Mouse (Mus musculus) gastrocnemius, postnatal 25 days (tissue): ENCODE measurements around the gene Slc39a8. TPM values are rescaled to one million over a fixed set of nuclear protein-coding genes. Genes with fewer than 3 reads are reported as not detected.

ENCODE experiments used
- DNase-seq: peaks from one replicate; pipeline ENCODE4 v3.0.0; 2022
- long read RNA-seq, 2 experiments: library from polyadenylated mRNA; stranded (forward); transcript quantifications; one replicate each; pipeline ENCODE4 v2.0.0; 2021
- total RNA-seq, 2 experiments: library from RNA; stranded (reverse); gene quantifications; 1 replicate in 1 of 2; 2 replicates in 1 of 2; pipeline ENCODE4 v1.2.3; 2021

Slc39a8 gene
- under 1 TPM; 0.59 to 0.88 TPM for total RNA-seq
- long read RNA-seq, experiment 1 = 0 reads
- long read RNA-seq, experiment 2 = 0 reads

DNA sequence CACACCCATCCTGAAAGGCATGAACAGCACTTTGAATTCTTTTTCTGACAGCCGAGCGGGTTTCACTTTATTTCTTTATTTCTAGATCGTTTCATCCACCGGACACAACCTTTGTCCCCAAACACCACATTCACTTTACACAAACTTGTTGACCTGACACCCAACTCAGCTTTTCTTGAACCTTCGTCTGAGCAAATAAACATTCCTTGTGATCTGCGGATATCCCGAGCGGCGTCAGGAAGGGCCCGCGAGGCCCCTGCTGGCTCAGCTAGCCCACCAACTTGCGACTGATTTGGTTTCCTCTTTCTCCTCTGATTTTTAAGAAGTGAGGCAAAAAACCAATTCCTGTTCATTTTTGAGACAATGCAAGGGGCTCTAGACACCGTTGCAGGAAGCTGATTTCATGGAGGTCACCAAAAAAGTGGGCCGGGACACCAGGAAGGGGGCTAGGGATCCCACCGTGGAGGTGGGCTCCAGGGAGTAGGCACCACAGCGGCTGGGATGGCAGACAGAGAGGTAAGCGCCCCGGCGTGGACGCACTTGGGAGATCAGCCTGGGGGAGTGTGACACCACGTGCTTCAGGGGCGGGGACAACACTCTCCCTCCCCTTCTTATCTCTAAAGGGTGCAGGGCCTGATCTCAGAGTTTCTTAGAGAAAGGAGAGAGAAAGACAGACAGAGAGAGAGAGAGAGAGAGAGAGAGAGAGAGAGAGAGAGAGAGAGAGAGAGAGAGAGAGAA lies at the start of gene Slc39a8:
TSS of gene Slc39a8 (plus strand) at position 264 of the 738 bp plus-strand sequence.
- DNase-seq = peak; percentile 63

- DNase-seq = no peak
Measured at GRCm38 (mm10) chr3:135785065-135785464, 40.0 kb upstream of the Slc39a8 start.

GRCm38 (mm10) chr3:135796117-135796516 lies 29.0 kb upstream of the Slc39a8 start:
- no peak for DNase-seq

GRCm38 (mm10) chr3:135798241-135798640 lies 26.8 kb upstream of the Slc39a8 start:
- no peak for DNase-seq

GRCm38 (mm10) chr3:135798665-135799064 lies 26.4 kb upstream of the Slc39a8 start:
- no peak for DNase-seq

DNA sequence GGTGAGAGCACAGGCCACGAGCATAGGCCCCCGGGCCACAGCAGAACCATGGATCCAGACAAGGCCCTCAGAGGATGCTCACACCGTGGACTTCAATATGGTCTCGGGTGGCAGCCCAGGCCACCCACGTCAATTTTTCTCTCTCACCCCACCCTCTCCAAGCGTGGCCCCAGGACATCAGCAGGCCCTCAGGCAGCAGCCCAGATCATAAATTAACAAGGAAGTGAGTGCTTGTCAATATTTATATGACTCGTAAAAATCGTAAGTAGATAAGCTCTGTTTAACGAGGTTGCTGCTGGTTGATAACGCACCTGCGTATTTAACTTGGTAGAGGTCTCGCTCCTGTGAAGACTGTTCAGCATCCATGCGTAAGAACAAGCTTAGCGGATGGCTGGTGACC lies 10.4 kb upstream of the Slc39a8 start:
- DNase-seq = no peak

DNA sequence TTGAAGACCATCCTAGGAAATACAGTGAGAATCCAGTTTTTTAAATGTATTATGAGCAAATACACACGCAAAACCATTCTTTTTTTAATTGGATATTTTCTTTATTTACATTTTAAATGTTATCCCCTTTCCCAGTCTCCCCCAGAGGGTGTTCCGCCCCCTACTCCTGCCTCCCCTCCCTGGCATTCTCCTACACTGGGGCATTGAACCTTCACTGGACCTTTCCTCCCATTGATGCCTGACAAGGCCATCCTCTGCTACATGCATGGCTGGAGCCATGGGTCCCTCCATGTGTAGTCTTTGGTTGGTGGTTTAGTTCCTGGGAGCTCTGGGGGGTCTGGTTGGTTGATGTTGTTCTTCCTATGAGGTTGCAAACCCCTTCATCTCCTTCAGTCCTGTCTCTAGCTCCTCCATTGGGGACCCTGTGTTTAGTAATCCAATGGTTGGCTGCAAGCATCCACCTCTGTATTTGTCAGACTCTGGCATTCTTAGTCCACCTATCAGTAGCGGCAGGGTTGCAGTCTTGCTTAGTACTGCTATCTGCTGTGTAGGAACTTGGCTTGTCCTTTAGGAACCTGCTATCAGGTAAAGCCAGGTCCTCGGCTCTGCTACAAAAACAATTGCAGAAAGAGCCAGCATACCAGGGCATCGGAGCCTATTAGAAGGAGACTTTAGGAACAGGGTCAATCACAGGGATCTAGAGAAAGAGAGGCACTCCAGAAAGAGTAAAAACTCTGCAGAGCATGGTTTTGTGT lies 8.9 kb upstream of the Slc39a8 start:
- DNase-seq = no peak

- DNase-seq = no peak
Measured at GRCm38 (mm10) chr3:135817124-135817523, 8.0 kb upstream of the Slc39a8 start.

- no peak for DNase-seq
Measured at GRCm38 (mm10) chr3:135824436-135824835, 643 bp upstream of the Slc39a8 start.

DNA sequence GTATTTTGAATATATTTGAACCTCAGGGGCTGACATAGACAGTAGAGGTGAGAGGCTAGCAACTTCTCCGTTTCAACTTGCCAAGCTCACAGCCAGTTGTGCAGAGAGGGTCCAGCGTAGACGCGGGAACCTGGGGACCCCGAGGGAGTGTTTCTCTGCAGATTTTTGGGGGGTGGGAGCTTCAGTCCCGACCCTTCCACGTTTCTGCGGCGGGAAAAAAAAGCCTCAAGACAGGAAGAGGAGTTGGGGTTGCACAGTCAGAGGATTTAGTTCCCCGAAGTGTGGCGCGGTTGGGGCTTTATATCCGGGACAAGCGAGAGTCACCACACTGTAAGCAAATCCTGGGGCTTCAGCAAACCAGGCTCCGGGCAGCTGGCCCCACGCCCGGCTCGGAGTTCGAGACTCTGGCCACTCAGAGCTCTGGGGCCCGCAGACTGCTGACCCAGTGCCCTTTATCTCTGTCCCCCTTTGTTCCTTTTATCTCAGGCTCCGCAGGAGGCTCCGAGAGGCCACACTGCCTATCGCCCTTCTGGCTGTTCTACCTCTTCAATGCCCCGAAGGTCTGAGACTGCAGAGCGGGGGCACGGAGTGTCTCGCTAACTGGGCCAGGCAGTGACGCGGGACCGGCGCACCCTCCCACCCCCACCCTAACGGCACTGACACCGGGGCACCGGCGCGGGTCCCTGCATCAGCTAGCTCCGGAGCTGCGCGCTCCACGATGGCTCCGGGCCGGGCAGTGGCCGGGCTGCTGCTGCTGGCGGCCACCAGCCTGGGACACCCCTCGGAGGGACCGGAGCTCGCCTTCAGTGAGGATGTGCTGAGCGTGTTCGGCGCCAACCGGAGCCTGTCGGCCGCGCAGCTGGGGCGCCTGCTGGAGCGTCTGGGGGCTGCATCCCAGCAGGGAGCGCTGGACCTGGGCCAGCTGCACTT lies 940 bp downstream of the Slc39a8 start:
- DNase-seq = peak; percentile 29

- no peak for DNase-seq
Measured at GRCm38 (mm10) chr3:135826684-135827249, 1.7 kb downstream of the Slc39a8 start.

DNA sequence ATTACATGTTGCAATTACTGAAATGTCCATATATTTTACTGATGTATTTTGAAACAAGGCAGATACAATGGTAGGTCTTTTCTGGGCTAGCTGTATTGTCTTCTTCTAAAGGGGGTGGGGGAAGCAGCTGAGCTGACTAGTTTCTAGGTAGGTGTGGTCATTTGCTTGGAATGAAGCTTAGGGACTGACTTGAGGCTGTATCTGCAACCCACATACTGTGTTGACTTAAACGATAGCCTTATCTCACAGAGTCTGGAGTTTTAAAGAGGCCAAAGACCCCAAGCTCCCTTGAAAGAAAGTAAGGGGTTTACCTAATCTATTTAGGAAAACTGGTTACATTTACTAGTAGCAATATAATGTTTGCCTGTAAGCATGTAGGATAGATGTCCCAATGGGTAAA lies 2.9 kb downstream of the Slc39a8 start:
- DNase-seq = no peak

DNA sequence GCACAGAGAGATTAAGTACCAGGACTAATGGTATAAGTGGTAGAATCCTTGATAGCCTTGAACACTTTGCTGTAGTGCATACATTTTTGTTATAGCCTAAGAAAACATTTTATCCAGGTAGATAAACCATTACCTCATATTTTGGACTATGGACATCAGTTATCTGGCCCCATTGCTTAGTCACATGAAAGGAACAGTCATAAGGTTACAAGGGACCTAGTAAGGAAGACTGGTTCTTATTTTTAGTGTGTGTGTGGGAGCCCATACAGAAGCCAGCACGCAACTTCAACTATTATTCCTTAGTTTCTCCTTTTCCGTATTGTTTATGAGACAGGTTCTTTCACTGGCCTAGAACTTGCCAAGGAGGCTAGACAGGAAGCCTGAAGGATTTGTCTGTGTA lies 7.4 kb downstream of the Slc39a8 start:
- no peak for DNase-seq

GRCm38 (mm10) chr3:135832907-135833306 lies 7.8 kb downstream of the Slc39a8 start:
- DNase-seq = no peak

DNA sequence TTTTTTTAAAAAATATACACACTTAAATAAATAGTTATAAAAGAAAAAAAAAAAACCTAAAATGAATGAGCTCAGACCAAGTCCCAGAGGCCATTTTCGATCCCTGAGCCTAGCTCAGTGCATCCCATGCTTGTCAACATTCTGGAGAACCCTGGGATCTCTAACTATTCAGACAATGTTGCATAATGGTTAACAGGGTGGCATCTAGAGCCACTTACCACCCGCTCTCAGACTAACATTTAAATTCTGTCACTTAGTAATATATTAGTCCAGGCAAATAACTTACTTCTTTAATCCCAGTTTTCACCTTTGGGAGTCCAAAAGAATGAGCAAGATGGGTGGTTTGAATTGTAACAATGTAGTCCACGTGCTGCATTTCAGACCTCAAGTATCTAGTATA lies 9.9 kb downstream of the Slc39a8 start:
- DNase-seq = no peak

DNA sequence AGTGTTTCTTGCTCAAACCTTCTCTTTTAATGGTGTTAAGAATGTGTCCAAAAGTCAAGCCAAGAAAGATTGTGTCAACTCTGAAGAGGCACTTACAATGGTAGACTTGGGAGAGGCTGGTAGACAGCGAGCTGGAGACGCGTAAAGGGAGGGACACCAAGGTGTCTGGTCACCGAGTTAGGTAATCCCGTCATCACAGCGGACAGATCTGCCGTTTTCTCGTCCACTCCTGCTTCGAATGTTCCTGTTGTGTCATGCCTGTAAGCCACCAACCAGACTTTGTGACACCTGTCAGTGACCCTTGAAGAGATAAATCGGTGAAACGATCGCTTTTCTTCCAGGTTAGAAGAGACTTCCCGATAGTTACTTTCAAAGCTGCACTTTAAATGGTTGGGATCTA lies 14.5 kb downstream of the Slc39a8 start:
- no peak for DNase-seq

- DNase-seq = no peak
Measured at GRCm38 (mm10) chr3:135840185-135840584, 15.1 kb downstream of the Slc39a8 start.

DNA sequence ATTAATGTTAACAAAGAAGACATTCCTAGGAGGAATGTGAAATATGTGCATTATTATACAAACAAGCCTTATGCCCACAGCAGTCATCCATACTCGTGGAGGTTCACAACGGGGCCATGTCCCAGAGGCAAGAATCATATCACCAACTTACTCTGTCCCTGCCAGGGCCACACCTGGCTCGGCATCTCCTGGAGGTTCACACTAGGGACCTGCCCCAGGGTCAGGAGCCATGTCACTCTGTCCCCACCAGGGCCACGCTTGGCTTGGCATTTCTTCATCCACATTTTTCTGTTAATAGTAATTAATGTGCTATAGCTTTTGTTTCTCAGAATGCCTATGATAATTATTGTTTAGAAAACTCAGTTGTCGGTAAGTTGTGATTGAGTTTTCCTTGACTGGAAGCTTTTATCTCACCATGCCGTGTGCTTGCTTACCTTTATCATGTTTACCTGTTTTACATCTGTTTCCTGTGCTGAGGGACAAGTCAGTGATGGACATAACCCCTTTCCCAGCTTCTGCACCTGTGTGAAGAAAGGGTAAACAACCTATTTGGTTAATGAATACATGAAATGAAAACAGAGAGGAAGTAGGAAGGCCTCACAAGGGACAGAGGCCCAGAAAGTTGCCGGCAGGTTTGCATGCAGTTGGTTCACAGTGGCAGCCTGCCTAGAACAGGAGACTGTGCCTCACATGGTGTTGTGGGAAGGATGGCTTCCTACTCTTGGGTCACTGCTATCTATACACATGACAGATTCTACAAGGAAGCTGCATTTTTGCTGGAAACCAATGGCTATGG lies 16.8 kb downstream of the Slc39a8 start:
- no peak for DNase-seq

DNA sequence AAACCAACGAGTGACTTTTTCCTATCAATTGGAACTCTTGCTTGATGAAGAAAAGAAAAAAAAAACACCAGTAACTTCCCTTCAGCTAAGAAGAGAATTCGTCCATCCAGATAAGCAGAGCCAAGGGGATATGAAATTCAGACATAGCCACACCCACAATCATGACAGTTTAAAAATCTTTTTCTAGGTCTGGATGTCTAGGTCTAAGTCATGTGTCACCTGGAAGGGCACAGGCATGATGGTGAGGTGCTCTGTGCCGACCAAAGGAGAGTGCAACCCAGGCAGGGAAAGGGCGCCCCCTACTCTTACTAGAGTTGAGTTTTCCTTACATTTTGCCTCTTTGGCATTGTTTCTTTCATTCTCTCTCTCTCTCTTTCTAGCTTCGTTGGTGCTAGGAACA lies 18.1 kb downstream of the Slc39a8 start:
- no peak for DNase-seq

- no peak for DNase-seq
Measured at GRCm38 (mm10) chr3:135843707-135844106, 18.6 kb downstream of the Slc39a8 start.

GRCm38 (mm10) chr3:135844835-135845234 lies 19.8 kb downstream of the Slc39a8 start:
- no peak for DNase-seq
